8 mouse cellular contexts compared by ENCODE assay signal in the genomic region with DNA sequence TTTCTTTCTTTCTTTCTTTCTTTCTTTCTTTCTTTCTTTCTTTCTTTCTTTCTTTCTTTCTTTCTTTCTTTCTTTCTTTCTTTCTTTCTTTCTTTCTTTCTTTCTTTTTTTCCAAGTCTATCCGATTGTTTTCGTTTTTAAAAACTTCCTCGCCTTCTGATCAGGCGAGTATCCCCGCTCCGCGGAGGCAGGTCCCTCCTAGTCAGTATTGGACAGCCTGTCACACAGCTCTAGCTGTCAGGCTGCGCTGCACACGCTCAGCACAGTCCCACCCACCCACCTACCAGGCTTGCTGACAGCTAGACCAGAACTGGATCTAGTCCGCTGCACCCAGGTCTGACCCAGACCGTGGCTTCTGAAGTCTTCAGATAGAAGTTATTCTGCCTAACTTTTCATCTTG. TPM values are rescaled to one million over a fixed set of nuclear protein-coding genes. Genes with fewer than 3 reads are reported as not detected.
DNase-seq lines count a peak whose midpoint lies in the region; ATAC-seq and TF ChIP-seq lines count a peak whose summit lies in the region.

No protein-coding gene starts in this region.

- H3K4me2 ChIP-seq in forebrain, postnatal 0 days (ENCODE audit: low read depth), result peak overlapping the region; percentile 88

- H3K27me3 ChIP-seq in cerebellum, adult 2 months (ENCODE audit: control insufficient read depth, insufficient read depth, low read length), result no peaks in the 10 kb centered on the region
- H3K27me3 ChIP-seq in forebrain, postnatal 0 days (ENCODE audit: insufficient read depth, low read length), result no peaks in the 10 kb centered on the region
- no peaks in the 10 kb centered on the region for H3K27me3 ChIP-seq in hindbrain, embryonic 10.5 days (ENCODE audit: insufficient read depth, poor library complexity, severe bottlenecking)

- peak overlapping the region; percentile 57 for H3K4me3 ChIP-seq in cerebellum, adult 2 months (replicated peaks; ENCODE audit: insufficient read depth, low read depth, low read length)
- H3K4me3 ChIP-seq in forebrain, postnatal 0 days (ENCODE audit: low read depth, low read length), result peak overlapping the region; percentile 46
- peak overlapping the region; percentile 75 for H3K4me3 ChIP-seq in hindbrain, embryonic 10.5 days

- peak; percentile 86 for ATAC-seq in forebrain, postnatal 0 days

- no peaks in the 10 kb centered on the region for H3K9me3 ChIP-seq in forebrain, postnatal 0 days (ENCODE audit: low read length)
- no peaks in the 10 kb centered on the region for H3K9me3 ChIP-seq in hindbrain, embryonic 10.5 days

- H3K36me3 ChIP-seq in forebrain, postnatal 0 days (ENCODE audit: insufficient read depth), result no peaks in the 10 kb centered on the region
- peaks cover 14% of the 10 kb centered on the region for H3K36me3 ChIP-seq in hindbrain, embryonic 10.5 days

- H3K4me1 ChIP-seq in cerebellum, adult 2 months (ENCODE audit: control insufficient read depth, insufficient read depth, low read length), result no peaks in the 10 kb centered on the region
- 0 out of 2 replicates have a peak, but pooled peaks cover 9% of the 10 kb centered on the region for H3K4me1 ChIP-seq in forebrain, postnatal 0 days (ENCODE audit: insufficient read depth)
- H3K4me1 ChIP-seq in hindbrain, embryonic 10.5 days (replicated peaks), result peaks cover 7% of the 10 kb centered on the region

- TF ChIP-seq POLR2A in cerebellum, adult 2 months (IDR thresholded peaks at IDR 0.05; ENCODE audit: borderline replicate concordance, insufficient read depth, low read length), result no peak

- peak overlapping the region; percentile 28; the same call in 1 of the 2 replicates for H3K9ac ChIP-seq in forebrain, postnatal 0 days

- 1% methylated on average over 11 of the region's 11 CpGs for WGBS in cerebellum, adult 2 months
- WGBS in forebrain, postnatal 0 days, result under 1% methylated on average over 11 of the region's 11 CpGs
- under 1% methylated on average over 11 of the region's 11 CpGs for WGBS in hindbrain, embryonic 10.5 days

- no peak overlapping the region for H3K27ac ChIP-seq in cerebellum, adult 2 months (ENCODE audit: insufficient read depth, low read length)
- no peak overlapping the region for H3K27ac ChIP-seq in forebrain, postnatal 0 days (ENCODE audit: low read depth, low read length)
- peak overlapping the region; percentile 83 for H3K27ac ChIP-seq in hindbrain, embryonic 10.5 days

- peak; percentile 64 for DNase-seq in NIH3T3 (ENCODE audit: low read depth)
- peak; percentile 57 to 61 for DNase-seq in cerebellum, adult 2 months
- peak; percentile 57 for DNase-seq in forebrain, postnatal 0 days
- DNase-seq in hindbrain, embryonic 10.5 days (ENCODE audit: low spot score), result peak; percentile 57
- DNase-seq in layer of hippocampus, postnatal 14 days (ENCODE audit: low spot score in 2 of 2), result peak; percentile 36 to 58
- peak; percentile 37 for DNase-seq in lung, postnatal 25 days (ENCODE audit: low spot score)
- peak; percentile 68 for DNase-seq in retina, embryonic 14.5 days (ENCODE audit: low spot score)
- peak; percentile 30 for DNase-seq in urinary bladder, adult 2 months (ENCODE audit: low spot score)

- TF ChIP-seq CTCF in cerebellum, adult 2 months (IDR thresholded peaks at IDR 0.05; ENCODE audit: borderline replicate concordance, insufficient read depth, low read depth, low read length), result no peak
- TF ChIP-seq CTCF in forebrain, postnatal 0 days (IDR thresholded peaks at IDR 0.05; ENCODE audit: low read depth), result no peak

RNA-seq across cellular contexts. Expression of gene Zfp40, which starts 0.4 kb away (rescaled TPM):
- 8.6 and 9.1 TPM in 2 replicates for polyA plus RNA-seq in cerebellum, adult 2 months (2012; rRNA removed)
- total RNA-seq in forebrain, postnatal 0 days (2014; rRNA removed), result 36.0 and 40.0 TPM in 2 replicates
- polyA plus RNA-seq in forebrain, postnatal 0 days (2015; fragmentation: Nextera tagmentation; extraction: Ambion mirVana), result 20.0 and 21.1 TPM in 2 replicates
- polyA plus RNA-seq in hindbrain, embryonic 10.5 days (2016; fragmentation: Nextera tagmentation; extraction: Ambion mirVana), result 8.7 and 10.3 TPM in 2 replicates
- total RNA-seq in layer of hippocampus, postnatal 14 days (2021), result 10 to 100 TPM; 23.2 to 25.3 TPM
- polyA plus RNA-seq in urinary bladder, adult 2 months (2012; rRNA removed), result 5.3 and 5.4 TPM in 2 replicates
